Comparison of ENCODE assay signal across 26 mouse cellular contexts in genomic region chr1:46856498-46856897, GRCm38 (mm10). TPM values are rescaled to one million over a fixed set of nuclear protein-coding genes. Genes with fewer than 3 reads are reported as not detected.
DNase-seq lines count a peak whose midpoint lies in the region; ATAC-seq and TF ChIP-seq lines count a peak whose summit lies in the region.
"Had no signal": no experiment of that assay in that cellular context is flagged by ENCODE, and none has a peak within 500 bp of the region (broad histone marks: within the 10 kb centered on the region; RNA-seq: fewer than 3 reads in every experiment).

No protein-coding gene starts in this region.

- peaks cover 7% of the 10 kb centered on the region; the same call in 1 of the 2 replicates for H3K4me1 ChIP-seq in kidney, embryonic 14.5 days (ENCODE audit: control insufficient read depth, insufficient read depth, low read length)
- H3K4me1 ChIP-seq in thymus, adult 2 months (replicated peaks; ENCODE audit: control insufficient read depth, insufficient read depth, low read length): no peaks in the 10 kb centered on the region

- no peak for TF ChIP-seq POLR2A in thymus, adult 2 months (IDR thresholded peaks at IDR 0.05; ENCODE audit: control insufficient read depth, extremely low read depth, insufficient read depth, low read length, poor library complexity)

- H3K27ac ChIP-seq in kidney, embryonic 14.5 days (ENCODE audit: low read depth, low read length): no peak overlapping the region
- H3K27ac ChIP-seq in thymus, adult 2 months (ENCODE audit: control insufficient read depth, insufficient read depth, low read length): no peak overlapping the region
- H3K27ac ChIP-seq: embryonic facial prominence, embryonic 12.5 days; hindbrain, postnatal 0 days; limb, embryonic 12.5 days; liver, embryonic 12.5 days; macrophage; neural tube, embryonic 13.5 days had no signal

- H3K27me3 ChIP-seq in kidney, embryonic 14.5 days (ENCODE audit: control insufficient read depth, insufficient read depth, low read length): no peaks in the 10 kb centered on the region
- no peaks in the 10 kb centered on the region for H3K27me3 ChIP-seq in thymus, adult 2 months (ENCODE audit: control insufficient read depth, insufficient read depth, low read length)
- H3K27me3 ChIP-seq: embryonic facial prominence, embryonic 12.5 days; limb, embryonic 12.5 days; liver, embryonic 12.5 days; neural tube, embryonic 13.5 days had no signal

- H3K9ac ChIP-seq in kidney, embryonic 14.5 days (ENCODE audit: low read depth, low read length): no peak overlapping the region
- H3K9ac ChIP-seq: embryonic facial prominence, embryonic 12.5 days; forebrain, postnatal 0 days; limb, embryonic 12.5 days; liver, embryonic 12.5 days; neural tube, embryonic 13.5 days had no signal

- no peak overlapping the region for H3K4me2 ChIP-seq in kidney, embryonic 14.5 days (replicated peaks; ENCODE audit: low read depth, low read length)
- H3K4me2 ChIP-seq: embryonic facial prominence, embryonic 12.5 days; heart, embryonic 11.5 days; limb, embryonic 12.5 days; liver, embryonic 12.5 days; neural tube, embryonic 13.5 days had no signal

- H3K4me3 ChIP-seq in kidney, embryonic 14.5 days (ENCODE audit: low read length): no peak overlapping the region
- H3K4me3 ChIP-seq in thymus, adult 2 months (ENCODE audit: control insufficient read depth, insufficient read depth, low read length): no peak overlapping the region
- H3K4me3 ChIP-seq: embryonic facial prominence, embryonic 12.5 days; limb, embryonic 12.5 days; liver, embryonic 12.5 days; myocyte; neural tube, embryonic 13.5 days had no signal

- H3K9me3 ChIP-seq in kidney, embryonic 14.5 days (ENCODE audit: control insufficient read depth, low read length): no peaks in the 10 kb centered on the region
- H3K9me3 ChIP-seq: embryonic facial prominence, embryonic 12.5 days; limb, embryonic 12.5 days; liver, embryonic 12.5 days; neural tube, embryonic 13.5 days had no signal

- peak; percentile 10 to 29 for DNase-seq in kidney, postnatal 4 days
- DNase-seq in thymus, postnatal 14 days: peak; percentile 11
- DNase-seq in thymus, adult 2 months: no peak
- DNase-seq in lung, postnatal 10 days: peak; percentile 22
- DNase-seq in right cerebral cortex, postnatal 25 days: no peak
- DNase-seq in layer of hippocampus, postnatal 36 days: no peak
- DNase-seq: adrenal gland, adult 2 months; cerebellum, adult 11-12 months; cerebellum, postnatal 10 days; forebrain, postnatal 0 days; gastrocnemius, postnatal 14 days; heart, adult 11 months; heart, postnatal 10 days; kidney, adult 11 months; retina, postnatal 1 day; thymus, postnatal 4 days had no signal

- H3K36me3 ChIP-seq in kidney, embryonic 14.5 days (ENCODE audit: control insufficient read depth, insufficient read depth, low read length): no peaks in the 10 kb centered on the region
- H3K36me3 ChIP-seq in thymus, adult 2 months (ENCODE audit: control insufficient read depth, insufficient read depth, low read length): no peaks in the 10 kb centered on the region
- H3K36me3 ChIP-seq: embryonic facial prominence, embryonic 12.5 days; limb, embryonic 12.5 days; liver, embryonic 12.5 days; neural tube, embryonic 13.5 days had no signal

- 47% methylated on average over 4 of the region's 4 CpGs for WGBS in kidney, embryonic 14.5 days
- 83% methylated on average over 4 of the region's 4 CpGs for WGBS in thymus, adult 2 months

- no peak for ATAC-seq in kidney, embryonic 14.5 days (ENCODE audit: low FRiP score, low TSS enrichment)
- ATAC-seq: forebrain, postnatal 0 days; hindbrain, postnatal 0 days; liver, embryonic 12.5 days; midbrain, embryonic 16.5 days had no signal

- TF ChIP-seq CTCF in thymus, adult 2 months (IDR thresholded peaks at IDR 0.05; ENCODE audit: borderline replicate concordance, control insufficient read depth, extremely low read depth, insufficient read depth, low read length, poor library complexity): no peak

RNA-seq across cellular contexts. Expression of gene Slc39a10, which starts 36.2 kb away (rescaled TPM):
- polyA plus RNA-seq in kidney, embryonic 14.5 days (2014; fragmentation: Nextera tagmentation; extraction: Ambion mirVana): 47.5 and 66.8 TPM in 2 replicates
- 9.1 and 10.1 TPM in 2 replicates for polyA plus RNA-seq in thymus, adult 2 months (2012; rRNA removed)
- 100 to 1,000 TPM in 1 of 2 experiments, 10 to 100 TPM in 1; 98.9 to 109 TPM for total RNA-seq in layer of hippocampus, postnatal 36 days (2021)

Comparison
In these comparisons a context has a peak if more than half of its experiments do, and no peak if none do; other contexts are left out.
1. DNase-seq: peak in kidney, postnatal 4 days (2 of 2), thymus, postnatal 14 days (single experiment) and lung, postnatal 10 days (single experiment); none in thymus, adult 2 months (single experiment), right cerebral cortex, postnatal 25 days (single experiment) and layer of hippocampus, postnatal 36 days (0 of 2).